Comparison of ENCODE assay signal across 8 mouse cellular contexts in genomic region chr17:25221821-25222503, GRCm38 (mm10). TPM values are rescaled to one million over a fixed set of nuclear protein-coding genes. Genes with fewer than 3 reads are reported as not detected.
DNase-seq lines count a peak whose midpoint lies in the region; ATAC-seq lines count a peak whose summit lies in the region.

No protein-coding gene starts in this region.

- H3K27me3 ChIP-seq in heart, embryonic 10.5 days (ENCODE audit: insufficient read depth, poor library complexity, severe bottlenecking), result no peaks in the 10 kb centered on the region
- no peaks in the 10 kb centered on the region for H3K27me3 ChIP-seq in kidney, embryonic 14.5 days (ENCODE audit: control insufficient read depth, insufficient read depth, low read length)
- no peaks in the 10 kb centered on the region for H3K27me3 ChIP-seq in liver, embryonic 16.5 days (ENCODE audit: control insufficient read depth, insufficient read depth, low read depth, low read length)
- H3K27me3 ChIP-seq in neural tube, embryonic 12.5 days (replicated peaks), result no peaks in the 10 kb centered on the region

- peaks cover 26% of the 10 kb centered on the region for H3K4me1 ChIP-seq in heart, embryonic 10.5 days
- peaks cover 6% of the 10 kb centered on the region; the same call in 1 of the 2 replicates for H3K4me1 ChIP-seq in kidney, embryonic 14.5 days (ENCODE audit: control insufficient read depth, insufficient read depth, low read length)
- peaks cover 54% of the 10 kb centered on the region for H3K4me1 ChIP-seq in liver, embryonic 16.5 days (ENCODE audit: control insufficient read depth, low read depth, low read length)
- H3K4me1 ChIP-seq in neural tube, embryonic 12.5 days, result peaks cover 11% of the 10 kb centered on the region; the same call in 1 of the 2 replicates

- H3K4me2 ChIP-seq in kidney, embryonic 14.5 days (replicated peaks; ENCODE audit: low read depth, low read length), result peak overlapping the region; percentile 83
- H3K4me2 ChIP-seq in liver, embryonic 16.5 days (ENCODE audit: low read depth, low read length), result peak overlapping the region; percentile 79
- peak overlapping the region; percentile 56 for H3K4me2 ChIP-seq in neural tube, embryonic 12.5 days (replicated peaks)

- peak overlapping the region; percentile 67 for H3K4me3 ChIP-seq in heart, embryonic 10.5 days
- H3K4me3 ChIP-seq in kidney, embryonic 14.5 days (ENCODE audit: low read length), result peak overlapping the region; percentile 41
- peak overlapping the region; percentile 78 for H3K4me3 ChIP-seq in liver, embryonic 16.5 days (ENCODE audit: low read depth, low read length)
- peak overlapping the region; percentile 34 for H3K4me3 ChIP-seq in neural tube, embryonic 12.5 days

- under 1% methylated on average over 21 of the region's 30 CpGs for WGBS in heart, embryonic 10.5 days
- 3% methylated on average over 15 of the region's 30 CpGs for WGBS in kidney, embryonic 14.5 days
- WGBS in liver, embryonic 16.5 days (ENCODE audit: insufficient replicate concordance), result under 1% methylated on average over 17 of the region's 30 CpGs
- 2% methylated on average over 27 of the region's 30 CpGs for WGBS in neural tube, embryonic 12.5 days

- peak overlapping the region; percentile 45; the same call in 1 of the 2 replicates for H3K9ac ChIP-seq in kidney, embryonic 14.5 days (ENCODE audit: low read depth, low read length)
- peak overlapping the region; percentile 73 for H3K9ac ChIP-seq in liver, embryonic 16.5 days (ENCODE audit: low read depth, low read length)
- peak overlapping the region; percentile 23 for H3K9ac ChIP-seq in neural tube, embryonic 12.5 days

- H3K27ac ChIP-seq in heart, embryonic 10.5 days, result peak overlapping the region; percentile 84
- H3K27ac ChIP-seq in kidney, embryonic 14.5 days (ENCODE audit: low read depth, low read length), result no peak overlapping the region; the same call in 1 of the 2 replicates
- peak overlapping the region; percentile 84 for H3K27ac ChIP-seq in liver, embryonic 16.5 days (ENCODE audit: low read length)
- no peak overlapping the region for H3K27ac ChIP-seq in neural tube, embryonic 12.5 days

- ATAC-seq in kidney, embryonic 14.5 days (ENCODE audit: low FRiP score, low TSS enrichment), result peak; percentile 76
- peak; percentile 78 for ATAC-seq in liver, embryonic 16.5 days (ENCODE audit: low read depth)
- ATAC-seq in neural tube, embryonic 12.5 days (ENCODE audit: low FRiP score, low read depth), result peak; percentile 76

- peaks cover 34% of the 10 kb centered on the region for H3K36me3 ChIP-seq in heart, embryonic 10.5 days
- peaks cover 16% of the 10 kb centered on the region for H3K36me3 ChIP-seq in kidney, embryonic 14.5 days (ENCODE audit: control insufficient read depth, insufficient read depth, low read length)
- no peaks in the 10 kb centered on the region for H3K36me3 ChIP-seq in liver, embryonic 16.5 days (ENCODE audit: control insufficient read depth, insufficient read depth)
- peaks cover 9% of the 10 kb centered on the region; the same call in 1 of the 2 replicates for H3K36me3 ChIP-seq in neural tube, embryonic 12.5 days

- no peaks in the 10 kb centered on the region for H3K9me3 ChIP-seq in heart, embryonic 10.5 days
- no peaks in the 10 kb centered on the region for H3K9me3 ChIP-seq in kidney, embryonic 14.5 days (ENCODE audit: control insufficient read depth, low read length)
- no peaks in the 10 kb centered on the region for H3K9me3 ChIP-seq in liver, embryonic 16.5 days (replicated peaks; ENCODE audit: control insufficient read depth, low read length)
- no peaks in the 10 kb centered on the region for H3K9me3 ChIP-seq in neural tube, embryonic 12.5 days

- peak; percentile 81 for DNase-seq in urinary bladder, postnatal 14 days (ENCODE audit: low spot score)
- no peak for DNase-seq in urinary bladder, postnatal 10 days (ENCODE audit: low spot score)
- peak; percentile 86 for DNase-seq in cerebellum, adult 9-11 months
- DNase-seq in heart, embryonic 10.5 days (ENCODE audit: low spot score), result peak; percentile 90
- peak; percentile 81 to 82 for DNase-seq in thymus, postnatal 10 days (ENCODE audit: low spot score in 2 of 2)

RNA-seq across cellular contexts. Expression of gene Gnptg, which starts 18.0 kb away (rescaled TPM):
- 31.2 and 36.7 TPM in 2 replicates for polyA plus RNA-seq in heart, embryonic 10.5 days (2016; fragmentation: Nextera tagmentation; extraction: Ambion mirVana)
- 33.8 and 41.5 TPM in 2 replicates for polyA plus RNA-seq in kidney, embryonic 14.5 days (2014; fragmentation: Nextera tagmentation; extraction: Ambion mirVana)
- polyA plus RNA-seq in liver, embryonic 16.5 days (2015; fragmentation: Nextera tagmentation; extraction: Ambion mirVana), result 17.8 and 19.9 TPM in 2 replicates
- polyA plus RNA-seq in neural tube, embryonic 12.5 days (2016; fragmentation: Nextera tagmentation; extraction: Ambion mirVana), result 67.1 and 71.3 TPM in 2 replicates

RNA-seq across cellular contexts. Expression of gene Tsr3, which starts 18.0 kb away (rescaled TPM):
- polyA plus RNA-seq in heart, embryonic 10.5 days (2016; fragmentation: Nextera tagmentation; extraction: Ambion mirVana), result 44.9 and 58.4 TPM in 2 replicates
- 48.9 and 51.4 TPM in 2 replicates for polyA plus RNA-seq in kidney, embryonic 14.5 days (2014; fragmentation: Nextera tagmentation; extraction: Ambion mirVana)
- polyA plus RNA-seq in liver, embryonic 16.5 days (2015; fragmentation: Nextera tagmentation; extraction: Ambion mirVana), result 14.7 and 15.0 TPM in 2 replicates
- 66.7 and 67.0 TPM in 2 replicates for polyA plus RNA-seq in neural tube, embryonic 12.5 days (2016; fragmentation: Nextera tagmentation; extraction: Ambion mirVana)

RNA-seq across cellular contexts. Expression of gene Unkl, which starts 33.8 kb away (rescaled TPM):
- 6.5 and 7.4 TPM in 2 replicates for polyA plus RNA-seq in heart, embryonic 10.5 days (2016; fragmentation: Nextera tagmentation; extraction: Ambion mirVana)
- polyA plus RNA-seq in kidney, embryonic 14.5 days (2014; fragmentation: Nextera tagmentation; extraction: Ambion mirVana), result 4.0 and 4.1 TPM in 2 replicates
- 6.8 and 7.9 TPM in 2 replicates for polyA plus RNA-seq in liver, embryonic 16.5 days (2015; fragmentation: Nextera tagmentation; extraction: Ambion mirVana)
- polyA plus RNA-seq in neural tube, embryonic 12.5 days (2016; fragmentation: Nextera tagmentation; extraction: Ambion mirVana), result 9.4 TPM in 2 replicates

RNA-seq across cellular contexts. Expression of gene Baiap3, which starts 34.2 kb away (rescaled TPM):
- polyA plus RNA-seq in heart, embryonic 10.5 days (2016; fragmentation: Nextera tagmentation; extraction: Ambion mirVana), result 0.54 and 1.3 TPM in 2 replicates
- polyA plus RNA-seq in kidney, embryonic 14.5 days (2014; fragmentation: Nextera tagmentation; extraction: Ambion mirVana), result 0.76 and 1.9 TPM in 2 replicates
- polyA plus RNA-seq in liver, embryonic 16.5 days (2015; fragmentation: Nextera tagmentation; extraction: Ambion mirVana), result 0.46 and 0.57 TPM in 2 replicates
- 2.3 and 4.0 TPM in 2 replicates for polyA plus RNA-seq in neural tube, embryonic 12.5 days (2016; fragmentation: Nextera tagmentation; extraction: Ambion mirVana)

RNA-seq across cellular contexts. Expression of gene BC003965, which starts 37.6 kb away (rescaled TPM):
- polyA plus RNA-seq in heart, embryonic 10.5 days (2016; fragmentation: Nextera tagmentation; extraction: Ambion mirVana), result 27.3 and 34.6 TPM in 2 replicates
- 32.8 and 39.7 TPM in 2 replicates for polyA plus RNA-seq in kidney, embryonic 14.5 days (2014; fragmentation: Nextera tagmentation; extraction: Ambion mirVana)
- 14.2 and 15.1 TPM in 2 replicates for polyA plus RNA-seq in liver, embryonic 16.5 days (2015; fragmentation: Nextera tagmentation; extraction: Ambion mirVana)
- 34.1 and 36.2 TPM in 2 replicates for polyA plus RNA-seq in neural tube, embryonic 12.5 days (2016; fragmentation: Nextera tagmentation; extraction: Ambion mirVana)

Comparison
In these comparisons a context has a peak if more than half of its experiments do, and no peak if none do; other contexts are left out.
1. H3K27ac ChIP-seq: peak in heart, embryonic 10.5 days (single experiment) and liver, embryonic 16.5 days (single experiment); none in kidney, embryonic 14.5 days (single experiment) and neural tube, embryonic 12.5 days (single experiment).
2. H3K9ac ChIP-seq: peak in every context shown above with its lines; median percentile 73 in liver, embryonic 16.5 days; 45 in kidney, embryonic 14.5 days; 23 in neural tube, embryonic 12.5 days.
3. Peak in every context shown above with its lines, with median percentiles within 50 percentile points of each other: H3K4me3 ChIP-seq, ATAC-seq and H3K4me2 ChIP-seq.